Mouse (Mus musculus): Measurements from ENCODE around the gene Itpr1.

The Itpr1 gene

DNA sequence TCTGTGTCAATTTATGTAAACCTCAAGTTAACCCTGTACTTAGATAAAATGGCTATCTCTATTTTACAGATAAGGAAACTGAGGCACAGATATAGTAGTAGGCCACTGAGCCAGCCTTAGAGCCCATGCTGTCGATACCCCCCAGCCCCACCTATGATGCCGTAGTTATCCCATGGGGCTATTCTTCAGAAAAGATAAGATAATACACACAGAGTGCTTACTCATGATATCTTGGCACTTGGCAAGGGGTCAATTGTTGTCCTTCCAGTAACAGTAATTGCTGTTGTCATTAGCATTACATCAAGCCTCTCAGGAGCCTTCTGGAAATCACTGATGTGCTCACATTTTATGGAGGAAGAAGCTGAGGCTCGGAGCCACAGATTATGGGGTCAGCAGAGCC lies 259.9 kb downstream of the Itpr1 start:
- DNase-seq (ENCODE audit: low read depth): no peak

DNA sequence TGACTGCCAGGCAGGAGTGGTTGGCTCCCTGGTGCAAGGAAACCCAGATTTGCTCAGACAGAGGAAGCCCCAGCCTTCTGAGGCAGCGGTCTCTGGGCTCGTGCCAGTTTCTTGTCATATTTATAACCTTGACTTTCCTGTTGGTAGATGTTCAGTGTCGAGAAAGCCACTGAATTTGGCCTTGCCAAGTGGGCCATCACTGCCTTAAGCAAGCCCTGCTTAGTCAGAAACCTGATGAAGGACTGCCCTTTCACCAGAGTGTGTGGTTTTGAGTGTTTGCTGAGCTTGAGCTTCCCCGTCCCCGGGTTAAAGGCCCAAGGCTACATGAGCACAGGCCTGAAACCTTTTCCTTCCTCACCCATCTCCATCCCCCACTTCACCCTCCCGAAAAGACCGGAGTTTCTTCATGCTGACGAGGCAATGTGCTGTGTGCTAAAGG lies 263.9 kb downstream of the Itpr1 start:
- DNase-seq (ENCODE audit: low read depth): no peak

DNA sequence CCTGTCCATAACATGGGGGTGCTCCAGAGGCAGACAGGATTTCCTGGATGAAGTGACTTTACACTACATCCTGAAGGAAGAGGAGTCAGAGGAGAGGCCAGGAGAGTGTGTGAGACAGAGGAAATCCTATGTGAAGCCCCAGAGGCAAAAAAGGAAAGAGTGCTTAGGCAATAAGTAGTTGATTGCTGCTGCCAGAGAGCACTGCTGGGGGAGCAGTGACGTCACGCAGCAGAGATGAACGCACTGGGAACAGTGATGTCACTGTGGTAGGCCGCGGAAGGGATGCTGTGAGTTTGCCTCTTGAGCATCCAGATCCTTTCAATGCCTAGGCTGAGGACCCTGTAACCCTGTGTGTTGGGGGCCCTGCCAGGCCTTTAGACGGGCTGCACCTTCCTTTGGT lies 264.7 kb downstream of the Itpr1 start:
- DNase-seq (ENCODE audit: low read depth): no peak

DNA sequence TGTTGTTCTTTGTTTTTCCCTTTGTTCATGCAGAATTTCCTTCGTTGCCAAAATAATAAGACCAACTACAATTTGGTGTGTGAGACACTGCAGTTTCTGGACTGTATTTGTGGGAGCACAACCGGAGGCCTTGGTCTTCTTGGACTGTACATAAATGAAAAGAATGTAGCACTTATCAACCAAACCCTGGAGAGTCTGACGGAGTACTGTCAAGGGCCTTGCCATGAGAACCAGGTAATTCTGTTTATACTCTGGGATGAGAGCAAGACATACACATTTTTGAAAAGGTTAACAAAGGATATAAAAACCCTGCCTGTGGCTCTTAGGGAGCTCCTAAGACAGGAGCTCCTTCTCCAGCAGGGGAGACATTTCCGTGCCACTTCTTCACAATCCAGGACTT lies 268.3 kb downstream of the Itpr1 start:
- DNase-seq (ENCODE audit: low read depth): no peak

DNA sequence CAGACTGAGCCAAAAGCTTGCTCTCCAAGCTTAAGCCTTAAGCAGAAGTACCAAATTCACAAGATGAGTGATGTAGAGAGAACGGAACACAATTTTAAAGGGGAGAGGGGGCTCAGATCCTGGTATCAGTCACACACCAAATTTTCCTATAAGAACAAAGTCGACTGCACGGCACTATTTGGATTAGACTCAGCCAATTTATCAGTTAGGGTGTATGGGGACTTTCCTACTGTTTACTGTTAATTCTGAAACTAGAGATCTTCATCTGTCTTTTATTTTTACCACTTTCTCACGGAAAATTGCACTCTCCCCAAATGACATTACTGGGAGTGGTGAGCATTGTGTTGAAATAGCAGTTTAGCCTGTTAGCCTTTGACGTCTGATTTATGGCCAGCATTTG lies 269.6 kb downstream of the Itpr1 start:
- no peak for DNase-seq (ENCODE audit: low read depth)

DNA sequence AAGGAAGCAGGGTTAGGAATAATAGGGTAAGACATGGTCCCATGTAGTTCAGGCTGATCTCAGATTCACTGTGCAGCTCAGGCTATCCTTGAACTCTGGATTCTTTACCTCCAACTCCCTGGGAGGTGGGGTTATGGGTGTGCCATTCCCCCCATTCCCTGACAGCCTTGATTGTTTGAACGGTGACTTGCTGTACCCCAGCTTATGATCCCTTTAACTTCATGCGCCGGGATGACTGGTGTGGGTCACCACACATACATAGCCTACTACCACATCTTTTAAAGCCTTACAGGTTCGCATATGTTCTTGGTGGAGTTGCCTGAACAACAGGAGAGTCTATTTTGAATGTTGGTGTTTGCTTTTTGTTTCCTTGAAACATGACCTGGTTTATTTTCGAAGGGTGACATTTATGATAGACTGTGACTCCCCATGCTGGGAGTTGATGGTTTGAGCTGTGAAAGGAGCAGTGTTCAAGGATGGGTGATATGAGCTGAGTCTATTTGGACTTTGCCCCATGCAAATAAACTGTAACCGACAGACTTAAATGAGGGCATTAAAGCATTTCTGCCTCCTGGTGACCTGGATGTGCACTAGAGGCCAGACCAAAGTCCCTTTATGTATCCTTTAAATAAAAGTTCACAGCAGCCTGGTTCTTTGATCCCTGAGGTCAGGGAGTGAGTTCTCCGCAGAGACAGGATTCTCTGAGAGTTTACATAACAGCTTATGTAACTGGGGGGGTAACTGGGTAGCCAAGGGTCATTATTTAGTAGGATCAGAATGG lies 273.5 kb downstream of the Itpr1 start:
- DNase-seq (ENCODE audit: low read depth): no peak

DNA sequence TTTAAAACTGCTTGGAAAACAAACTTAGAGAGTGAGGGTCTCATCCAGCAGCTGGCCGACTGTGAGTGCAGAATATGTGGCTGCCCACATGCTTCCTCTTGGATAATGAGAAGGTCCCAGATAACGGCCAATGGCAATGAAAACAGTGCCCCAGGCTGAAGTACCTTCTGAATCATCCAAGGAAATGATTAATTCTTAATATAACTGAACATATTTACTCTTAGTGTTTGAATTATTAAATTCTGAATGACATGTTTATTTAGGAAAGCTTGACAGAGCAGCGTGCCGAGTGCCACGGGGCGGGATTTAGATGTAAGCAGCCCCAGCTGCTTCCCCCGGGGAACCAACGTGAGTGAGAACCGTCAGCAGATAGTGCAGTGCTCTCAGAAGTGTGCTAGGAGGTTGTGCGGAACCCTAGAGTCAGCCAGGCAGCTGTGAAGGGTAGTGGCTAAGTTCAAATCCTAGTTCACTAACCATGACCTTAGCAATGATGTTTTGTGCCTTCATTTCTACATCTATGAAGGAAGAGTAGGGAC lies 274.5 kb downstream of the Itpr1 start:
- DNase-seq (ENCODE audit: low read depth): no peak

DNA sequence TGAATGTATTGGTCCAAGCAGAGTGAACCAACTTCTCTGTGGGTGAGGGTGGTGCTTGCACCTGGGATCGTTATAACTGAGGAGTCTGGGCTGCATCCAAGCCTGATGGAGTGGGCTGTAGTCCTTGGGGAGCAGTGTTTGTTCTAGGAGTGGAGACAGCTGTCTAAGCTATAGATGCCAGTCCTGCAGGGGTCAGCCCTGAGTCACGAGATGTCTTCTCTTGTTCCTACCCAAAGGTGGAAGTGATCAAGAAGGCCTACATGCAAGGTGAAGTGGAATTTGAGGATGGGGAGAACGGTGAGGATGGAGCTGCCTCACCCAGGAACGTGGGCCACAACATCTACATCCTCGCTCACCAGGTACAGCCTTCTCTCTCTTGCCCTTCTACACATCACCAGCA lies 275.4 kb downstream of the Itpr1 start:
- no peak for DNase-seq (ENCODE audit: low read depth)

DNA sequence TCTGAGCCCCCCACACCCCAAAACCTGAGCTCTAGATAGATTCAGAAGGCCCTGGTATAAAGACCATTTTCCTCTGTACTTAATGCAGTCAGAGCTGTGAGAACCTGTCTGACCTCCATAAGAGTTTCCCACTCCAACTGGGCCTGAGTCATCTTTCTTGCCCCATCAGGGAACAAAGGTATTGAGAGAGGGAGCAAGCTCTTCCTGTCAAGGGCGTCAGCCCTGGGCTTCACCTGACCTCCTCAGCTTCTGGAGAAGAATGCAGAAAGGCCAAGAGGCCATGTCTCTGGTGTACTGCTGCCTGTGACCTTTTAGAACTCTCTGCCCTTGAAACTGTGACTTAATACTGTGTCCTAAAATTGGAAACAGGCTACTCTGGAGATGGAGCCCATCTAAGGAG lies 279.1 kb downstream of the Itpr1 start:
- no peak for DNase-seq (ENCODE audit: low read depth)

DNA sequence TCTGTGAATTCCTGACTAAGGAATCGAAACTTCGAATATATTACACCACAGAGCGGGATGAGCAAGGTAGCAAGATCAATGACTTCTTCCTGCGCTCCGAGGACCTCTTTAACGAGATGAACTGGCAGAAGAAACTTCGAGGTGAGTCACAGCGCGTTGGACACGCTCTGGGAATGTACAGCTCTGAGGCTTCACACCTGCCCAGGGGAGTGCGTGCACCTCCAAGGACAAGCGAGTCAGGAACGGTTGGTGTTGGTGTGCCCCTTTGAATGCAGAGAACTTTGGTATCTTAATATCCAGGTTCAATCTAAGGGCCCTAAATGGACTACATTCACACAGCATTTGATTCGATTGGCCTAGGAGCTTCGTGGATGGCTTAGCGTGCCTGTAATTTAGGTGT lies 280.9 kb downstream of the Itpr1 start:
- DNase-seq (ENCODE audit: low read depth): no peak

DNA sequence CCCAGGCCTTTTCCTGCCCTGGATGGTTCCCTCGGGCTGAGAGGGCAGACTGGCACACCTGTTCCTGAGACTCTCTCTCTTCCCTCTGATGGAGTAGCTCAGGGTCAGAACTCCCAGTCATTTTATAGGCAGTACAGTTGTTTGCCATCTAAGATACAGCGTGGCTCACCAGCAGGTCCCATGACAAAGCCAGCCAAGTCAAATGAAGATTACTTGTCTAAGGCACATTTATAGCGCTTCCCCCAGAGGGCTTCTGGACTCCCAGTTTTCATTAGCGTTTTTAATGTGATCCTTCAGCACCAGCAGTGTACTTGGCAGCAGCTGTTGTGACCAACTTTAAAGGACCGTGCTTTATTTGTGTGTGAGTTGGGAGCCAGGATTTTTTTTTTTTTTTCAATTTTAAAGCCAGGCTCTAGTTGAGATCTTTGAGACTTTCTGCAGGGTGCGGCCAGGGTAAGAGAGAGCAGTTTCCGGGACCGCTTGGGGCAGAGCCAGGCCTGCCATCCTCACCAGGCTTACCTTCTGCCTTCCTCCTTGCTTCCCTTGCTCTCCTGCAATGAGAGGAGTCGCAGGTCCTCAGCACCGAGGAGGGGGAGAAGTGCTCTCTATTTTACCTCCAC lies 281.4 kb downstream of the Itpr1 start:
- no peak for DNase-seq (ENCODE audit: low read depth)

DNA sequence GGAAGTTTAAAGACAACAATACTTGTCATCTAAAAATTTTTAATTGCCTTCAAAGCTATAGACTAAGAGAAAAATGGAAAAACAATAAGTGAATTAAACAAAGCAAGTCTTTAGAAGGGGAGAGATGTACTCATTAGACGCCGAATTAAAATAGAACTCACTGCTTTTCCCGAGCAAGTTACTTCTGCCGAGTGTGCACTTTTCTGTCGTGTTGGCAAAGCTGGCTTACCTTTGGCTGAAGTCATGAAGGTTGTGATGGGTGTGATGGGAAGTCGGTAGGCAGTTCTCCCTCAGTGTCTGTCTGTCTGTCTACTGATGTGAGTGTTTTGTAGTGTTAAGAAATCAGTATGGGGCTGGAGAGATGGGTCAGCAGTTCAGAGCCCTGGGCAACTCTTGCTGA lies 282.1 kb downstream of the Itpr1 start:
- no peak for DNase-seq (ENCODE audit: low read depth)

DNA sequence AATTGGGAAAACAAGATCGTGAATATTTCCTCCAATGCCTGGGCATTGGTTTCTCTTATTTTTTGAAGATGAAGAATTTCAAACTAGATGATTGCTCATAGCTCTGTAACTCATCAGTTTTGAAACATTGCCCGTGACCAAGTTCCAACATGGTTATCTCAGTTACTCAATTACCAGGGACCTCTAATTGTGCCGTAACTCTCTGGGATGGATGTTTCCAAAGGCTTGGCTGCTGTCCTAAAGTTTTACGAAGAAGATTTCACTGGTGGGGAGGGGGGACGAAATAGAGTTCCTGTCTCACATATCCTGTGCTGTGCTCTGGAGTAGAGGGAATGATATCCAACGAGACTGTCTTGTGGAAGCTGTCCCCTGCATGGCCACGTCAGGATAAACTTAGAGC lies 285.2 kb downstream of the Itpr1 start:
- no peak for DNase-seq (ENCODE audit: low read depth)

DNA sequence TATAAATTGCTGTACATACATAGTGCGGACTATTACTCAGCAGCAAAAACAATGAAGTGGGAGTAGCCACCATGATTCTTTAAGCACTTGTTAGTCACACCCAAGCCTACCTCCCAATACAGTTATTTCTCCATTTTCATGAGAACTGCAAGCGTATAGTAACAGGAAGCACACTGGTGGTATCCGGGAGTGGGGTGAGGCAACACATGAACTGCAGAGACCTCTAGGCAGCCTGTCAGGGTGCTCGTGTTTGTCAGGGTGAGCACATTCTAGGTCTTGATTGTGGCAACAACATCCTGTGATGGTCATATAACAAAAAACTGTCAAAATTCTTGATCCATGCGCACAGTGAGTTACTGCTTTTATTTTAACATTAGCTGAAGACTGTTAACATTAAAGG lies 290.8 kb downstream of the Itpr1 start:
- no peak for DNase-seq (ENCODE audit: low read depth)

DNA sequence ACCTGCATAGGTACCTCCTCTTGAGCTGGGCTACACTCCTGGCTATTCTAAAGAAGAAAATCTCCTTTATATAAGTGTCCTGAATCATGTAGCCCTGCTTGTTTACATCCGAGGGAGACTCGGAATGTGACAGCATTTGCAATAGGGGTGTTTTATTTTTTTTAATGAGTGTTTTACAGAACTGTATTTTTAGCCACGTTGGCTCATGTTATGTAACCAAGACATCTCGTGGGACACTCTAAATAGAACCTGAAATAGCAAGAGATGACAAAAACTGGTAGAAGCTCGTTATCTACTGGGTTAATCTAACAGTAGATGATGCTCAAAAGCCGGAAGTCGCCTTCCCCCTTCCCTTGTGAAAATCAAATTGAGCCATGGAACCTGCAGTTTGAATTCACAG lies 291.8 kb downstream of the Itpr1 start:
- DNase-seq (ENCODE audit: low read depth): no peak

DNA sequence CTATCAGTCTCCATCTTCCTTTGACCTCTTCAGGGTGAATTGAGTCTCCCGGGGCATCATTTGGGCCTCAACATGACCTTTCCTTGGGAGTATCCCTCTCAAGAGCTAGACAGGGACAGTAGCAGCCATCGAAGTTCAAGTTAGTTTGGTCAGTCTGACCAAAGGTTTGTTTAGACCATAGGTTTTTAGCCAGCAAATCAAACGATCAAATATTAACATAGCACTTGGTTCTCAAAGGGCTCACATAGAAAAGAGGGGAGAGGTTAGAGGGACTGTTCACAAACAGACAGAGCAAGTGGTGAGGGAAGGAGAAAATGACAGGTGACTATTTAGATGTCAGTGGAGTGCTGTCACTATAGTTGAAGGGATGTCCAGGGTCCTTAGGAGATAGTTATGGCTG lies 293.3 kb downstream of the Itpr1 start:
- DNase-seq (ENCODE audit: low read depth): no peak

DNA sequence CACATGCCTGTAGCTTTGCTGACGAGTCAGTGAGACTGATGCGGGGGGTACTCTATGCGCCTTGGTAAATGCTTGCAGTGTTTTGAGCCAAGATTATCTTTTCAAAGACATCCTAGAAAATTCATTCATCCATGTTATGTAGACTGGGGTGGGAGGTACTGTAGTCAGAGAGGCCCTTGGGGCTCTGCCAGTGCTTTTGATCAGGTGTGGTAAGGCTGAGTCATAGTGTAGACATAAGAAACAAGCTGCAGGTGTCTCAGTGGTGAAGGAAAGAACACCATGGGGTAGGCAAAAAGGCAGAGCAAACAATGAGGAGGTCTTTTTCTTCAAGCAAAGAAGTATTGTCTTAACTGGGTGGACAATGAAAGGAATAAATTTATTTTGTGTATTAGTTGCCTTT lies 294.4 kb downstream of the Itpr1 start:
- no peak for DNase-seq (ENCODE audit: low read depth)

DNA sequence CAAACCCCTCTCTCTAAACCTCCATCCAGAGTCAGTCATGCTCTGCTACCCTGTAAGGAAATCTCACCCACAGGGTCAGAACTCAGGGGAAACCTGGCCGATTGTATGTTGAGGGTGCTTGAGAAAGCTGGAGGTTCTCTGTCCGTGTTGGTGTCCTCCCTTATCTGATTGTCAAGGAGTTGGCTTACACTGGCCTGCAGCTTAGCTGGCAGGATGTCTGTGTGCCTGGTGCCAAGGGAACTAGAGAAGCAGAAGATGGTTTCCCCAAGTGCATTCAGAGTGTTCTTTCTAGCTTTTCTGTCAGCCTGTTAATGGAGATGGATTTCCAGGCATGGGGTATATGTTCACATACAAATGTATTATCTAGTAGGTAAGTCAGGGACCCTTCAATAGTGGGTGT lies 296.4 kb downstream of the Itpr1 start:
- DNase-seq (ENCODE audit: low read depth): no peak

DNA sequence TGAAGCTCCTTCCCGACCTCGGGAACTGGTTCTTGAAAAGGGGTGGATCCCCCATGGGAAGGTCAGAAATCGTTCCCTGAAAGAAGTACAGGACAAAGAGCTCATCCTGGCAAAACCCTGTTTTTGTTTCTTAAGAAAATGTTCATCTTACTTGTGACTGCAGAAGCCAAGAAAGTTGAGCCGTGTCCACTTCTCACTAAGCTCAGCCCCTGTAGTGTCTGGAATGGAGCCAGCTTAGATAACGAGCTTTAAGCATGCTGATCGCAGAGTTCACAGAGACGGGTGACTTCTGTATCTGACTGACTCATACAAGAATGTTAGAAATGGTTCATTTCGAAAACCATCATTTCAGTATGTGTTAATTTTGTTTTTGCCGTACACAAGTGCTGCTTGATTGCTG lies 297.2 kb downstream of the Itpr1 start:
- no peak for DNase-seq (ENCODE audit: low read depth)

DNA sequence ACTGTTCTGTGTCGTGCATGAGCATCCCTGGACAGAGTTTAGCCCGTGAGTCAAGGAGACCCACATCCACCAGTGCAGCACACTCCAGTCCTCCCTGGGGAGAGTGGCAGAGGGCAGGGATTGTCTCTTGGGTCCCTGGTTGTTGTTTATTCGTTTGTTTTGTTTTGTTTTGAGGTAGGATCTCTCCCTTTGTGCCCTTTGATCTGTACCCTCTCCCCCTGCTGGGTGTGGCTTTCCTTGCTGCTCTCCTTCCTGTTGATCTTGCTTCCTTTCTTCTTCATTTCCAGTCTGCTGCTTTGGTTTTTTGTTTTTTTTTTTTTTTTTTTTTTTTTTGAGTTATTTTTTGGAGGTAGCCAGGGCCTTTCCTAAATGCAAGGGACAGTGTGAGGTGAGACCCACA lies 299.2 kb downstream of the Itpr1 start:
- DNase-seq (ENCODE audit: low read depth): no peak

DNA sequence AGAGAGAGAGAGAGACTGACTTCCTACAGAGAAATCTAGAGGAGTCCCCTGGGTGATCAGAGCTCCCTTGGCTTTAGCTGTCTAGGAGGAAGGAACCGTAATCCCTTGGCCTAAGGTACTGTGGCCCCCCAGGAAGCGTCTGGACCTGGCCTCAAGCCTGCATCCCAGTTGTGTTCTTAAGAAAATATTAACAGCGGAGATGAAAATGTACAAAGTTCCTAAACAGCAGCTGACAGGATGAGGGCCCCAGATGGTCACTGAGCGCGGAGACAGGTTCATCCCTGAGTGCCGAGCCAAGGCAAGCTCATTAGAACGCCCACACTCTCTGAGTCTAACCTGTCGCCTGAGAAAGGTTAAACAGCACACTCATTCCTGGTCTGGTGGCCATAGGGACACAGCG lies 300.1 kb downstream of the Itpr1 start:
- no peak for DNase-seq (ENCODE audit: low read depth)

DNA sequence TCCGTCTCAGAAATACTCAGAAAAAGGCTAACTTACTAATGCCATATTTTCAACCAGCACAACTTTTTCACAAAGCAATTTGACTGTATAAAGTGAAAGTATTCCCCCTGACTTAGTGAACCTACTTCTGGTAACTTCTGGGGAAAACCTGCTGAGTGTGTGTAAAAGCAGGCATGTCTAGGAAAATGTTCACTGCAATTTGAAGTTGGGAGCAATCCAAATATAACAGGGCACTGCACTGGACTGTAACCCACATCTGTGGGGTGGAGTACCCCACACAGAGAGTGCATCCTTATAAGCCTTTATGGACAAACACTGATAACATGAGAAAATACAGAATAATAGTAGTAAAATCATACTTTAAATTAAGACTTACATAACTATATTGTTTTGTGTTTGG lies 303.4 kb downstream of the Itpr1 start:
- DNase-seq (ENCODE audit: low read depth): no peak

DNA sequence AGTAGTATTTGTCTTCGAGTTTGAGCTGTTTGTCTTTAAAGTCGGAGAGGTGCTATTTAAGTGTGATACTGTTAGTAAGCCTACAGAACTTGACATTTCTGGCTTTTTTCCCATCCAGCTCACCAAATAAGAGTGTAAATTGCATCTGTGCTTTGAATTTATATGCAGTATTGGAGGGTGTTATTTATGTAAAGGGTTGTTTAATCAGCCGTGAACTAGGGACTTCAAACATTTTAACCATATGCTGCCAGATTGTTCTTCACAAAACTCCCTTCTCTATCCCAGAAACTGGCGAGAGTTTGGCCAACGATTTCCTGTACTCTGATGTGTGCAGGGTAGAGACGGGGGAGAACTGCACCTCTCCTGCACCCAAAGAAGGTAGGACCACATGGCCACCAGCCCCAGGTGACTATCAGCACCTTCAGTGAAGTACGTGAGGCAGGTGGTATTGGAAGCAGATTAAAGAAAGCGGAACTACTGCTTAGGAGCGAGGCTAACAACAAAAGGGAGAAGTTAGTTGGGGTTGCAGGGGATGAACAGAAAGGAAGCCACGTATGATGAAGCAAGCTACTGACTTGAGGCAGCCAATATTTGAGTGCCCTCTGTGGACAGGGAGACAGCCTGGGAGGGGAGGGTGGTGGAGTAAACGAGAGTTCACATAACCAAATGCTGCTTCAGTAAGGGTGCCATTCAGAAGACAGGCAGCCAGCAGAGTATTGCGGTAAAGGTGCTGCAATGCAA lies 304.5 kb downstream of the Itpr1 start:
- no peak for DNase-seq (ENCODE audit: low read depth)

All from c-Kit-positive CD71-positive TER-119-negative erythroid progenitor cells, embryonic 14.5 days (primary cell).